Mouse (Mus musculus): Measurements from ENCODE around the gene Erc1. TPM values are rescaled to one million over a fixed set of nuclear protein-coding genes. Genes with fewer than 3 reads are reported as not detected.

The Erc1 gene
- polyA plus RNA-seq, 1 experiment from 2014 or later: 12.6 TPM

Other genes starting within 250 kb of the Erc1 start
- 19.4 and 21.1 TPM in 2 replicates for gene Rad52, start 54.5 kb upstream of the Erc1 start, polyA plus RNA-seq (2015; fragmentation: Nextera tagmentation; extraction: Ambion mirVana)
- 36.8 and 37.4 TPM in 2 replicates for gene Wnk1, start 190.5 kb upstream of the Erc1 start, polyA plus RNA-seq (2015; fragmentation: Nextera tagmentation; extraction: Ambion mirVana)
- not detected in 2 replicates for gene Ninj2, start 245.2 kb upstream of the Erc1 start, polyA plus RNA-seq (2015; fragmentation: Nextera tagmentation; extraction: Ambion mirVana)